Mouse (Mus musculus) limb, embryonic 14.5 days (tissue): ENCODE data around the gene Trib2. TPM values are rescaled to one million over a fixed set of nuclear protein-coding genes. Genes with fewer than 3 reads are reported as not detected.
A peak's percentile ranks its signal among the peaks of the same experiment; 100 is the strongest.

Experiments used
- ATAC-seq: fragments of 200-750 bp; cut with Nextera tagmentation; 2 replicates; pipeline ENCODE4 v1.8.0; 2017; ENCODE audit warnings: low read depth, moderate number of reproducible peaks, moderate TSS enrichment; ENCODE audit not compliant: low FRiP score
- DNase-seq: peaks from one replicate; pipeline ENCODE4 v3.0.0-alpha.2; 2015; ENCODE audit warnings: low spot score
- H3K27ac ChIP-seq: fragments of 300-500 bp; sonication (generic); replicated peaks from 2 replicates; pipeline ENCODE4 v1.5.1; 2014; ENCODE audit warnings: low read depth, mild to moderate bottlenecking, low read length, moderate library complexity, mixed read lengths
- H3K27me3 ChIP-seq: fragments of 300-500 bp; sonication (generic); 2 replicates; pipeline ENCODE4 v1.6.1; 2014; ENCODE audit warnings: low read length, mixed read lengths; ENCODE audit not compliant: control insufficient read depth, insufficient read depth
- H3K36me3 ChIP-seq: fragments of 300-500 bp; sonication (generic); 2 replicates; pipeline ENCODE4 v1.6.1; 2014; ENCODE audit warnings: mild to moderate bottlenecking, low read length, moderate library complexity, mixed read lengths; ENCODE audit not compliant: control insufficient read depth, insufficient read depth
- H3K4me1 ChIP-seq: fragments of 300-500 bp; sonication (generic); 2 replicates; pipeline ENCODE4 v1.6.1; 2014; ENCODE audit warnings: antibody characterized with exemption, low read length, mixed read lengths; ENCODE audit not compliant: control insufficient read depth, insufficient read depth
- H3K4me2 ChIP-seq: fragments of 300-500 bp; sonication (generic); replicated peaks from 2 replicates; pipeline ENCODE4 v1.6.1; 2014; ENCODE audit warnings: low read depth, mild to moderate bottlenecking, low read length, moderate library complexity; ENCODE audit not compliant: severe bottlenecking
- H3K4me3 ChIP-seq: fragments of 300-500 bp; sonication (generic); replicated peaks from 2 replicates; pipeline ENCODE4 v1.5.1; 2014; ENCODE audit warnings: low read length
- H3K9ac ChIP-seq: fragments of 300-500 bp; sonication (generic); 2 replicates; pipeline ENCODE4 v1.6.1; 2014; ENCODE audit warnings: mild to moderate bottlenecking, low read depth, low read length, moderate library complexity; ENCODE audit not compliant: severe bottlenecking
- H3K9me3 ChIP-seq: fragments of 300-500 bp; sonication (generic); 2 replicates; pipeline ENCODE4 v1.6.1; 2016; ENCODE audit warnings: low read length; ENCODE audit not compliant: control insufficient read depth
- POLR2A ChIP-seq: fragments of 200-500 bp; IDR thresholded peaks from 2 replicates; pipeline ENCODE4 v1.8.0; 2012; ENCODE audit warnings: inconsistent platforms, mild to moderate bottlenecking, moderate library complexity, borderline replicate concordance; ENCODE audit not compliant: insufficient read depth, insufficient read length; ENCODE audit errors: extremely low read depth
- WGBS: fragments of 180-500 bp; shearing (Covaris S2); extraction: QIAGEN DNeasy Blood & Tissue Kit; methylation state at CpG from one replicate; pipeline ENCODE4 v1.1.7; 2014; 5-methylcytosine and 5-hydroxymethylcytosine counted together
- microRNA-seq: library from miRNA; unstranded; fragments of <30 nt; microRNA quantifications from one replicate; pipeline ENCODE4, GENCODE M21; 2016
- polyA plus RNA-seq, 2 experiments: library from polyadenylated mRNA; depleted of rRNA in 1 of 2; stranded (reverse) in 1 of 2; unstranded in 1 of 2; fragments of >200 nt; fragmentation: Nextera tagmentation in 1 of 2; extraction: Ambion mirVana in 1 of 2; gene quantifications; 2 replicates each; pipeline versions ENCODE4 v1.2.1 to v1.2.3; 2012 to 2014

The Trib2 gene
- polyA plus RNA-seq, 2 experiments, result 44.7 to 64.2 TPM

- no peaks in the 10 kb centered on the region for H3K9me3 ChIP-seq
- H3K4me1 ChIP-seq, result no peaks in the 10 kb centered on the region
- ATAC-seq (no peak), DNase-seq (no peak)
- 83% methylated on average over 8 of the region's 8 CpGs for WGBS
- no peaks in the 10 kb centered on the region for H3K27me3 ChIP-seq
- no peak overlapping the region for H3K9ac ChIP-seq
- H3K36me3 ChIP-seq, result no peaks in the 10 kb centered on the region
- no peak for TF ChIP-seq POLR2A
- no peak overlapping the region for H3K27ac ChIP-seq
- H3K4me3 ChIP-seq, result no peak overlapping the region
- H3K4me2 ChIP-seq, result no peak overlapping the region
These were observed 59.4 kb downstream of the Trib2 start for GRCm38 (mm10) chr12:15757351-15757750.

GRCm38 (mm10) chr12:15755030-15755690 lies 61.6 kb downstream of the Trib2 start:
- no peaks in the 10 kb centered on the region for H3K36me3 ChIP-seq
- no peaks in the 10 kb centered on the region for H3K4me1 ChIP-seq
- H3K4me3 ChIP-seq, result no peak overlapping the region
- no peaks in the 10 kb centered on the region for H3K9me3 ChIP-seq
- H3K4me2 ChIP-seq, result no peak overlapping the region
- 33% methylated on average over 2 of the region's 2 CpGs for WGBS
- H3K27me3 ChIP-seq, result no peaks in the 10 kb centered on the region
- no peak overlapping the region for H3K9ac ChIP-seq
- H3K27ac ChIP-seq, result no peak overlapping the region
- ATAC-seq, result no peak
- no peak for TF ChIP-seq POLR2A
- DNase-seq, result peak; percentile 13

- Histone ChIP-seq H3K4me2 (no peak overlapping the region), H3K27me3 (no peaks in the 10 kb centered on the region), H3K9me3 (no peaks in the 10 kb centered on the region), H3K4me1 (no peaks in the 10 kb centered on the region), H3K4me3 (no peak overlapping the region), H3K9ac (no peak overlapping the region), H3K27ac (no peak overlapping the region), H3K36me3 (no peaks in the 10 kb centered on the region)
- 59% methylated on average over 2 of the region's 2 CpGs for WGBS
- no peak for TF ChIP-seq POLR2A
- DNase-seq, result peak; percentile 15
- no peak for ATAC-seq
These were observed 62.1 kb downstream of the Trib2 start for GRCm38 (mm10) chr12:15754602-15755001.

DNA sequence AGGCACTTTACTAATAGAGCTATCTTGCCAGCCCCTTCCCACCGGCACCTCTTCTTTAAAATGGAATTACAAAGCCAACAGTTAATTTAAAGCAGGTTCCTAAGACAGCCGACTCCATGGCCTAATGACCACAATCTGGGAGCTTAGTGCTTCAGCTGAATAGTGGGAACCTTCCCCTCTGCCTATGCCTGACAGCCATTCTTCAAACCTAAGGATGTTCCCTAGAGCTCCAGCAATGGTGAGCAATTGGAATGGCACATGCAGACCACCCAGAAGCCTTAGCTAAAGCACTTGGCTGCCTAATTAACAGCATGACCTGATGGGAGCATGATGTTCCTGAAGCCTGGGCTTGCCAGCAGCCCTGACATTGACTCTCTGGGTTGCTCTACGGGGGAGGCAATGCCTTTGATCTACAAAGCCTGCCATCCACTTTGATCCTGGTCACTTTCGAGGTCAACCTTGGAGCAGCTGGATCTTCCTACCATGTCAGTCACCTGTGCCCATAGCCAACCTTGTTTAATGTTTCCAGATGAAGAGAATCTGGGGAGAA lies 67.0 kb downstream of the Trib2 start:
- Histone ChIP-seq H3K9ac (no peak overlapping the region), H3K36me3 (no peaks in the 10 kb centered on the region), H3K4me2 (no peak overlapping the region), H3K4me3 (no peak overlapping the region), H3K4me1 (no peaks in the 10 kb centered on the region), H3K9me3 (no peaks in the 10 kb centered on the region), H3K27me3 (no peaks in the 10 kb centered on the region), H3K27ac (no peak overlapping the region)
- no peak for TF ChIP-seq POLR2A
- 14% methylated on average over 4 of the region's 4 CpGs for WGBS
- DNase-seq, result no peak
- ATAC-seq, result no peak

GRCm38 (mm10) chr12:15745752-15746151 lies 71.0 kb downstream of the Trib2 start:
- no peaks in the 10 kb centered on the region for H3K36me3 ChIP-seq
- H3K4me3 ChIP-seq, result no peak overlapping the region
- H3K4me1 ChIP-seq, result no peaks in the 10 kb centered on the region
- H3K27me3 ChIP-seq, result no peaks in the 10 kb centered on the region
- H3K9me3 ChIP-seq, result no peaks in the 10 kb centered on the region
- no peak overlapping the region for H3K27ac ChIP-seq
- ATAC-seq, result no peak
- no peak for DNase-seq
- no peak overlapping the region for H3K9ac ChIP-seq
- no peak overlapping the region for H3K4me2 ChIP-seq
- WGBS, result 74% methylated on average over 10 of the region's 10 CpGs
- TF ChIP-seq POLR2A, result no peak

Small RNA genes within 50 kb of the gene (microRNA-seq; reads per million reads assigned to microRNA genes)
- not detected for gene Mir6387
